Mouse (Mus musculus): ENCODE measurements around the gene Tmem11.

GRCm38 (mm10) chr11:60871409-60871808 is 7.7 kb downstream of the Tmem11 start:
- TF ChIP-seq EP300 (IDR thresholded peaks at IDR 0.05) (no peak), CTCF (IDR thresholded peaks at IDR 0.05) (no peak)

All from lung, postnatal 0 days (tissue).